Mouse (Mus musculus) adrenal gland, postnatal 10 days (tissue): Measurements from ENCODE around the gene Clcn6. TPM values are rescaled to one million over a fixed set of nuclear protein-coding genes. Genes with fewer than 3 reads are reported as not detected.

ENCODE experiments used
- DNase-seq: peaks from one replicate; pipeline ENCODE4 v3.0.0; 2021; ENCODE audit warnings: mixed read lengths
- long read RNA-seq, 2 experiments: library from polyadenylated mRNA; stranded (forward); transcript quantifications; one replicate each; pipeline ENCODE4 v2.0.0; 2021
- total RNA-seq, 2 experiments: library from RNA; stranded (reverse); gene quantifications; 2 replicates each; pipeline ENCODE4 v1.2.3; 2021

Gene Clcn6
- 10 to 100 TPM in 1 of 2 experiments, 1 to 10 TPM in 1; 8.4 to 12.8 TPM for total RNA-seq
- long read RNA-seq, experiment 1, partial matches to known transcripts, result 3 of 9 reads
- long read RNA-seq, experiment 1, other reads (novel, unspliced or antisense), result 6 of 9 reads
- long read RNA-seq, experiment 2, partial matches to known transcripts, result 0 of 6 reads
- long read RNA-seq, experiment 2, other reads (novel, unspliced or antisense), result 6 of 6 reads

GRCm38 (mm10) chr4:148038600-148039253 lies at the start of gene Clcn6, which contains the start of gene Mthfr:
Gene Clcn6, minus strand, starts transcription at chr4:148038821.
Gene Mthfr, plus strand, starts transcription at chr4:148039077.
- DNase-seq, result peak; percentile 100

GRCm38 (mm10) chr4:148087907-148088527 lies 49.4 kb upstream of the Clcn6 start, which contains the start of gene Agtrap:
Gene Agtrap, minus strand, starts transcription at chr4:148088031.
- DNase-seq, result peak; percentile 97

GRCm38 (mm10) chr4:148087091-148087906 lies 48.7 kb upstream of the Clcn6 start:
- DNase-seq, result peak; percentile 71

- DNase-seq, result peak; percentile 68
Observed at GRCm38 (mm10) chr4:148085907-148086305, 47.3 kb upstream of the Clcn6 start.

GRCm38 (mm10) chr4:148085131-148085906 lies 46.7 kb upstream of the Clcn6 start:
- peak; percentile 45 for DNase-seq

GRCm38 (mm10) chr4:148084261-148084714 lies 45.7 kb upstream of the Clcn6 start:
- peak; percentile 59 for DNase-seq

GRCm38 (mm10) chr4:148083176-148083899 lies 44.7 kb upstream of the Clcn6 start:
- DNase-seq, result peak; percentile 48

- DNase-seq, result peak; percentile 73
Observed at GRCm38 (mm10) chr4:148082257-148083044, 43.8 kb upstream of the Clcn6 start.

GRCm38 (mm10) chr4:148081201-148081600 lies 42.6 kb upstream of the Clcn6 start:
- DNase-seq, result no peak

GRCm38 (mm10) chr4:148080597-148080973 lies 42.0 kb upstream of the Clcn6 start:
- no peak for DNase-seq

GRCm38 (mm10) chr4:148079944-148080596 lies 41.4 kb upstream of the Clcn6 start:
- DNase-seq, result no peak

GRCm38 (mm10) chr4:148079212-148079611 lies 40.6 kb upstream of the Clcn6 start:
- no peak for DNase-seq

- no peak for DNase-seq
Observed at GRCm38 (mm10) chr4:148075881-148076280, 37.3 kb upstream of the Clcn6 start.

- peak; percentile 86 for DNase-seq
Observed at GRCm38 (mm10) chr4:148075259-148075658, 36.6 kb upstream of the Clcn6 start.

GRCm38 (mm10) chr4:148074521-148075189 lies 36.0 kb upstream of the Clcn6 start:
- no peak for DNase-seq

GRCm38 (mm10) chr4:148071508-148071907 lies 32.9 kb upstream of the Clcn6 start:
- peak; percentile 62 for DNase-seq

- no peak for DNase-seq
Observed at GRCm38 (mm10) chr4:148069602-148070218, 31.1 kb upstream of the Clcn6 start.

- no peak for DNase-seq
Observed at GRCm38 (mm10) chr4:148067346-148067745, 28.7 kb upstream of the Clcn6 start.
